Mouse (Mus musculus) brain, adult 2 months (tissue): ENCODE data around the gene Osbpl8.
"Not testable (repeated sequence)": the region's sequence is repeated elsewhere in the genome, so short reads cannot be mapped to it uniquely, and the experiment has no call there.

ENCODE experiments used
- DNase-seq: peaks from one replicate; pipeline ENCODE4 v3.0.0; 2011; ENCODE audit warnings: low read depth, low spot score

The Osbpl8 gene

DNA sequence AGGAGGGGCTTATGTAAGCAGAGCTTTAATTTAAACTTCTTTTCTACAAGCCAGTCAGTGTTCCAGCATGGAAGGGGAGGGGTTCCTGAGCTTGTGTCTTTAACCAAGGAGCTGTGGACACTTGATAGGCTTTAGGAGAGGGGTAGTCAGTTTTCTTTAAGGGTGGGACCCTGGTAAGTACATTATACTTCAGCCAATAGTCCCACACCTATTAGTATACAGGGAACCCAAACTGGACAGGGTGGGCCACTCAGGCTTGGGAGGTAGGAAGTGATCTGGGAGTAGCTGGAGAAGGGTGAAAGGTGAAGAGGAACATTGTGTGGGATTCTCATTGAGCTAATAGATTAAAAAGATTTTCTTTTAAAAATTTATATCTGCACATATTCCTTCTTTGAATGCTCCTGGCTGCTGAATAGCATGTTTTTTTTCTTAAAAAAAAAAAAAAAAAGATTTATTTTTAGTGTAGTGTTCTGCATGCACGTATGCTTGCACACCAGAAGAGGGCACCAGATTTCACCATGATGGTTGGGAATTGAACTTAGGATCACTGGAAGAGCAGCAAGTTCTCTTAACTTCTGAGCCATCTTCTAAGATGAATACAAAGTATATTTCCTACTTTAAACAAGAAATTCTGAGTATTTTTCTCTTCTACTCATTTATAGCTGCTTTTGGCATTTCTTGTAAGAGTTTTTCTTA lies 21.2 kb downstream of the Osbpl8 start:
- peak; percentile 41 for DNase-seq

DNA sequence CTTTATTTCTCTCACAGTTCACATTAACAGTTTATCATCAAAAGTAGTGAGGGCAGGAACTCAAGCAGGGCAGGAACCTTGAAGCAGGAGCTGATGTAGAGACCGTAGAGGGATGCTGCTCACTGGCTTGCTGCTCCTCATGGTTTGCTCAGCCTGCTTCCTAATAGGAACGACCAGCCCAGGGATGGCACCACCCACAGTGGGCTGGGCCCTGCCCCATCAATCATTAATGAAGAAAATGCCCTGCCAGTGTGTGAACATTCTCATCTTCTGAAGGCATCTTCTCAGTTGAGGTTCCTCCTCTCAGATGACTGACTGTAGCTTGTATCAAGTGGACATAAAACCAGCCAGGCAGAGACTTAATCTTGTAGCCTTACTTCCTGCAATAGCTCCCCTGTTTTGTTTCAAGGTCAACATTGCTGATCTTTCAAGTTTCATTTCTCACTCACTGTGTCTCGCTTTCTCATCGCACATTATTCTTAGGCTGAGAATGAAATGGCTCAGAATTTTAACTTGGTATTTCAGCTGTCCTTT lies 24.5 kb downstream of the Osbpl8 start:
- no peak for DNase-seq

DNA sequence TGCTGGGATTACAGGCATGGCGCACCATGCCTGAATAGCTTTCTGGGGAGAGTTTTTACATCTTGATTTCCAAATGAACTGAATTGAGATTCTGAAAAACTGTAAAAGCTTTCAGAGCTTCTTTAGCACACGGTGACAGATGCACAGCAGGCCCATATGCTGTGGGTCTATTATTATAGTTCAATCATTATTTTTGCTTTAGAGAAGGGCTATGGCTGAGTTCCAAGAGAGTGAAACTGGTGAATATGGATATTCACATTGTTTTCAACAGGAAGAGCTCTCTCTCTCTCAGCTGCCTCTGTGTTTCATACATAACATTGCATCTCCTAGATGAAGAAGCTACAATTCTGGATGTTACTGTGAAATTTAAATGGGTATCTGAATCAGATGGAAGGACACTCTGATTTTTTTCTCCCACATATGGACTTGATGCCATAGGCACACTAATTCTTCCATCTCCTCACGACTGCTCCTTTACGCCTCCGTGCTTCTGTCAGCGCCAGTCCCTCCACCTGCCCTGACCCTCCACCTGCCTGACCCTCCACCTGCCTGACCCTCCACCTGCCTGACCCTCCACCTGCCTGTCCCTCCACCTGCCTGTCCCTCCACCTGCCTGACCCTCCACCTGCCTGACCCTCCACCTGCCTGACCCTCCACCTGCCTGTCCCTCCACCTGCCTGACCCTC lies 25.7 kb downstream of the Osbpl8 start:
- DNase-seq, result peak; percentile 94

DNA sequence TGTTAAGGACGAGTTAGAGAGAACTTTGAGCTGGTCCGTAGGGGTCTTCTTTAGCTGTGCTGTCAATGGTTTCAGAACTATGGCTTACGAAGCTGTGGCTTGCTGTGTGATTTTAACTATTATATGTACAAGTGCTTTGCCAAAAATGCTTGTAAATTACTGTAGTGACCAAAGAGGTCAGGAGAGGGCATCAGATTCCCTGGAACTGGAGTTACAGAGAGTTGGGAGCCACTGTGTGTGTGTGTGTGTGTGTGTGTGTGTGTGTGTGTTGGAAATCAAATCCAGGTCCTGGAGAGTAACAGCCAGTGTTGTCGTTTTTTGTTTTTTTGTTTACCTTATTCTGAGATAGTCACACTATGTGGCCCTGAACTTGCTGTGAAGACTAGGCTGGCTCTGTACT lies 29.0 kb downstream of the Osbpl8 start:
- no peak for DNase-seq

DNA sequence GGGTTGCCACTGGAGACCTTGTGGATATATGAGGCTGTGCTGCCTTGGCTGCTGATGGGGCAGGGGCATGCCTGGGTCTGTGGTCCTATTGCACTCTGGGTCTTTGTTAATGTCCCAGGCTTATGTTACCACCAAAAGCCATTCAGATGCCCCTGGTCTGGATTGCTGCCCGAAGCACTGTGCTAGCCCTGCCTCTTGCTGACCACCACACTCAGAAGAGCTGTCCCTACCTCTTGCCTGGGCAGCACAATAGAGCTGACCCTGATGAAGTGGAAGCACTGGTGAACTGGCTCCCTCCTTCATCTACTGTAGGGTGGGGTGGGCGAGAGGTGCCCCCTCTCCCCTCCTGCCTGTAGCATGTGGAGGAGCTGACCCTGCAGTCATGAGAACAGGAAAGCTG lies 31.6 kb downstream of the Osbpl8 start:
- no peak for DNase-seq

DNA sequence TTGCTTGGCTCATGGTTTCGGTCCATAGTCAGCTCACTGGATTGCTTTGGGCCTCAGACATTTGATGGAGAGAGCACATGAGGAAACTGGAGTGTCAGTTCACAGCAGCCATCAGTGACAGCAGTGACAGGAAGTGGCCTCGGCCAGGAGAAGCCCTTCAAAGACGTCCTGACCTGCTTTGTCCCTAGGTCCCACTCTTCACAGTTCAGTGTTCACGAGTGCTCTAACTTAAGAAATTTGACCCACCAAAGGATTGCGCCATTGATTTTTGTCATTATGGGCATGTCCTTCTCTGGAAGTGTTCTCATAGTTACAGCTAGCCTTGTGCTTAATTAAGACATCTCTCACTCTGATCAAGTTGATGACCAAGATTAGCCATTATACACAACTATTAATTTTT lies 34.2 kb downstream of the Osbpl8 start:
- not testable (repeated sequence) for DNase-seq

DNA sequence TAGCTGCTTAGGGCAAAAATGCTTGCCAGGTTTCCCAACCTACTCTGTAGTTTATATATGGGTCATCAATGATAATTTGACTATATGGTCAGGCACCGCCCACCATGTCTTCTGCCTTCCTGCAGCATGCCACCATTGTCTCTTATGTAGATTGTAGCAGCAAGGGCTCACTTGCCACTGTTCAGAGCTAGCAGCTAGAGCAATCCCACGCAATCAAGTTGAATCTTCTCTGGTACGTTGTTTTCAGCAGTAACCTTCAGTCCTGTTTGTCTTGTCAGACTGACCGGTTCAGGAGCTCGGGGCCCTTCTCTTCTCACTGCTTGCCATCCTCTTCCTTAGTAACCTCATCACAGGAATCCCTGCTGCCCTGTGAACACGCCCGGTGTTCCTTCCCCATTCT lies 36.6 kb downstream of the Osbpl8 start:
- DNase-seq, result no peak

DNA sequence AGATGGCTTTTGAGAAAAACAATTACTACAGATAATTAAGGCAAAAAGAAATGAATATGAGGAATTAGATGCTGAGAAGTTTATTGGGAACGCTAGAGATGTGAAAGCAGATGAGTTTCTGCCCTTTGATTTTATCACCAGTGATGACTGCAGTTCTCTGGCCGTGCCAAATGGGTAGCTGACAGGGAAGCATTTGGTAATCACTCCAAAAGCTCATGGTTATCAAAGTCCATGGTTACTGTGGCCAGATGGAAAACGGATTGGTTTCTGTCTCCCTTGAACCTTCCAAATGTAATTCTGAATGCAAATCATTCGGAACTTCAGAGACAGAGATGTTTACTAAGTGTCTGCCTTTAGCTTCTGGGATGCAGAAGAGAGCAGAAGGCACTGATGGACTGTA lies 37.1 kb downstream of the Osbpl8 start:
- no peak for DNase-seq

DNA sequence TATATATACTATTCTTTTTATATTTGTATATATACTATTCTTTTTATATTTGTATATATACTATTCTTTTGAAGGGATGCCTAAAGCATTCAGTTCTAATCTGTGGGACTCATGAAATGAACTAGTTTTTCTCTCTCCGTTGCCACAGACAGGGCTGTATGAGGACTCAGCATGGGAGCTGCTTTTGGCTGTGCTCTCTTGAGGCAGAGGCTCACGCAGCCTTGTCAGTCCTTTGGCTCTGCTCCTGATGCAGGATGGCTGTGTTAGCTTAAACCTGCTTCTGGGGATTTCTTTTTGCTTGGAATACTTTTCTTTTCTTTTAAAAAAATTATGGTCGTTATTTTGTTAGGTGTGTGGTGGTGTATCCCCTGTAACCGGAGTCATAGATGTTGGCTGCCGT lies 39.5 kb downstream of the Osbpl8 start:
- DNase-seq, result peak; percentile 72

DNA sequence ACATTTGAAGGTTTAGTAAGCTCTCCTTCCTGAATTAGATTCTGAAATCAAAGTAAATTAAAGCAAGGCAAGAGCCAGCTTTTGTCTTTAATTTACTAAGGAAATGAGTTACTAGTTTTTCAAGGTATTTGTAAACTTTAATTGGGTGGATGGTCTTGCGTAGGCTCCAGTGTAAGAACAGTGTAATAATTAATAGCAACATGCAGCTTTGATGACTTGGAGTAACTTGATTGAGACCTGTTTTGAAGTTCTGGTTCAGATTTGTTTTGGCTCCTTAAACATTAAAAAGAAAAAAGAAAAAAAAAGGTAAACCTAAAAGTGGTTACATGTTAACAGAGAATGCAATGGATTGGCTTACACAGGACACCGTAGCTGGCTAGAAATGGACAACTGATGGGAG lies 40.9 kb downstream of the Osbpl8 start:
- DNase-seq, result no peak

DNA sequence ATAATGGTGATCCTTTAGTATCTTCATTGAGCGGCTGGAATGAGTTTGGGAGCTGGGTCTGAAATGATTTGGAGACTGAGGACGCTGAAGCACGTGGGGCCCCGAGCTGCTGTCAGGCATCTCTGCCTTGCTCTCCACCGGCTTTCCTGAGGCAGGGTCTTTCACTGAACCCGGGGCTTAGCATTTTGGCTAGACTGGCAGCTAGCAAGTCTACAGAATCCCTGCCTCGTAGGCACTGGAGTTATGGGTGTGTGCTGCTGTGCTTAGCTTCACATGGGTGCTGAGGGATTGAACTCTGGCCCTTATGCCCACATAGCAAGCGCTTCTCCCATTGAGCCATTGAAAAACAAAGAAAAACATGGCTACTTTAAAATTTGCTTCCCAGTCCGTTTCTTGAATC lies 42.8 kb downstream of the Osbpl8 start:
- DNase-seq, result no peak

DNA sequence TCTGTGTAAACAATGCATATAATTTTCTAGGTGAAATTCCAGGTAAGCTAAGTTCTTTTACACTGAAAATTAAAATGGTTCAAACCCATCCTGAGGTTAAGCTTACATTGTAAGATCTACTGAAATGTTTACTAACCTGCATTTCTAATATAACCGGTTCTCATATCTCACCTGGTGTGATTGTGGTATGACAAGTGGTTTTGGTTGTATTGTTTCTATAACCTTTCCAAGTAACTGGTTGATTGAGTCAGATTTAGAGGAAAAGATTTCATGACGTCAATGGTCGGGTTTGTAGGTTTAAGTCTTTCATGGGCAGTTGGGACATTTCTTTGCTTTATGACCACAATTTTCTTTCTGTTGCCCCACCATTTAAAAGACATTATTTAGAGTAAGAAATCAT lies 49.5 kb downstream of the Osbpl8 start:
- no peak for DNase-seq

DNA sequence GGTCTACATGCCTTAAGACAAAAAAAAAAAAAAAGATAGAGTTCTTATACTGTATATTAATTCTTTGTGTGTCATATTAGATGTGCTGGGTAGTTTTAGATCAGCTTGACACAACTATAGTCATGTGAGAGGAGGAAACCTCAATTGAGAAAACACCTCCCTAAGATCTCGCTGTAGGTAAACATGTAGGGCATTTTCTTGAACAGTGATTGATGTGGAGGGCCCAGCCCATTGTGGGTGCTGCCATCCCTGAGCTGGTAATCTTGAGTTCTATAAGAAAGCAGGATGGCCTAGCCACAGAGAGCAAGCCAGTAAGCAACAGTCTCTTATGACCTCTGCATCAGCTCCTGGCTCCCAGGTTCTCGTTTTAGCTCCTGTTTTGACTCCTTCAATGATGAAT lies 50.1 kb downstream of the Osbpl8 start:
- no peak for DNase-seq

DNA sequence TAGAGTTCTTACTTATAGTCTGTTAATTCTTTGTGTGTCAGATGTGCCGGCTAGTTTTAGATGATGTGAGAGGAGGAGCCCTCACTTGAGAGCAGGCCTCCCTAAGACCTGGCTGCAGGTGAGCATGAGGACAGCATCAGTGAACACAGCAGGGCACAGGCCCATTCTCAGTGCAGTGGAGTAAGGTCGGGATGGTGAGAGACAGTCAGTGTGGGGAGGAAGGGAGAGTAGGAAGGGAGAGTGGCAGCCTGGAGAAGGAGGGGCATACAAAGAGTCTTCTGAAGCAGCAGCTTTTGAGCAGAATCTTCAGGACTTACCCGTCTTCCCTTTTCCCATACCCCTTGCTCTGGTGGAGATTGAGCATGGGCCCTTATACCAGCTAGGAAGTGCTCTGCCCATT lies 51.0 kb downstream of the Osbpl8 start:
- DNase-seq, result no peak

DNA sequence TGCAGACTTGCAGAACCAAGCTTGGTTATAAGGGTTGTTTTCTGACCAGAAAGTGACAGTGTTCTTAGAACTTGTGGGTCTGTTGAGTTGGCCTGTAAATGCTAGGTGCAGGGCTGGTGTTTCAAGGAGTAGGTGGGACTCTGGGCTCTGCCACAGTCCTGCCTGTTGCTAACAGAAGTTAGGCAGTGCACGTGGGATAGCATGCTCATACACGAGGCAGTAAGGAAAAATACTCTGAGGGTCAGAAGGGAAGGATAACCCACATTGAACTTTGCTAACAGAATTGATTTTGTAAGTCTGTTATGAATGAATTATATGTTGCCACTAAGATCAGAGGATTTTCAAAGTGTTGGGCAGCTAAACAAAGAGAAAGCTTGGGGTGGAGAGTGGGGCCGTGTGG lies 51.6 kb downstream of the Osbpl8 start:
- no peak for DNase-seq

DNA sequence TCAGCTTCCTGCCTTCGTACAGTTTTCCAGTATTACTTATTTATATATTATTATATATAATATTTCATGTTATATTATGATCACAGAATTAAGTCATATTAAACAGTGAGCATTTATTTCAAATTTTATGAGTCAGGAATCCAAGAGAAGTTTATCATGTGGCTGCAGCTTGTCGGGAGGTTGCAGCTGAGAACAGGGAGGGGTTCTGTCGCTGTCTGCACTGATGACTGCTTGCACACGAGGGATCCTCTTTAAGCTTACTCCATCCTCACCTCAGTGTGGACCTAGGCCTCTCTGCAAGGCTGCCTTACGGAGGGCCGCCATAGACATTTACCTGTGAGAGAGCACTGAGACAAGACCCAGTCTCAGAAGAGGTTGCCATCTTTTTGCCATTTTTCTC lies 58.0 kb downstream of the Osbpl8 start:
- no peak for DNase-seq

DNA sequence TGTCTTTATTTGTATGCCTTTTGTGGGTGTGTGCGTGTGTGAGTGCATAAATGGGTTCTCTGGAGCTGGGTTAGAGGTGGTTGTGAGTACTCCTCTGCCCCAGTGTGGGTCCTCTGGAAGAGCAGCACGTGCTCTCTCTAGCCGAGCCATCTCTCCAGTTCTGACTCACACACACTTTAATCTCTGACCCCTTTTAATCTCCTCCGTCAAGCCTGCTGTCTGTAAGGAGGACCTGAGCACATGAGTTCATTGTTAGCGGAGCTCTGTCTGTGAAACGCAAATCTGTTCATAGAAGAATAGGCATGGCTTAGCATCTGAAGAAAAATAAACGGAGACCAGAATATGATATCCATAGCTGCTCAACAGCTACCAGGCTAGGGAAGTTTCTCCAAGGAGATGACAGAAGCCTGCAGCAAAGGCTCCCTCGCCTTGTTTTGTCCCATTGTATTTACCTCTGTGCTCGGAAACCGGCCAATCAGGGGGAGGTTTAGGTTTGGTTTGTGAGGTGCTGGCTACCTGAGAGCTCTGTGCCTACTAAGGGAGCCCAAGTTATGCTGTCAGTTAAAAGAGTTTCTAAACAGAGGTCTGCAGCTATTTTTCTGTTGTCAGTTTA lies 58.8 kb downstream of the Osbpl8 start:
- DNase-seq, result no peak

DNA sequence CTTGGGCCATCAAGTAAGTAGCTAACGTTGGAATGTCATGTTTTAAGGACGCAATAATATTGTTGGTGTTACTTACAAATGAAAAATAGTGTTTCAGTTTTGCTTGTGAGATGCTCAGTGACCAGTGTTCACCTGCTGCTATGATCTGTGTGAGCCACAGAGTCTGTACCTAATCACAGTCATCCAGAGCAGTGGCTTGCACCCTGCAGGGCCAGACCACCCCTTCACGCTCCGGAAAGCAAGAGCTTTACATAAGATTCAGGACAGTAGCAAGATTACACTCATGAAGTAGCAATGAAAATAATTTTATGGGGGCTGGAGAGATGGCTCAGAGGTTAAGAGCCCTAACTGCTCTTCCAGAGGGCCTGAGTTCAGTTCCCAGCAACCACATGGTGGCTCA lies 60.1 kb downstream of the Osbpl8 start:
- DNase-seq, result no peak

DNA sequence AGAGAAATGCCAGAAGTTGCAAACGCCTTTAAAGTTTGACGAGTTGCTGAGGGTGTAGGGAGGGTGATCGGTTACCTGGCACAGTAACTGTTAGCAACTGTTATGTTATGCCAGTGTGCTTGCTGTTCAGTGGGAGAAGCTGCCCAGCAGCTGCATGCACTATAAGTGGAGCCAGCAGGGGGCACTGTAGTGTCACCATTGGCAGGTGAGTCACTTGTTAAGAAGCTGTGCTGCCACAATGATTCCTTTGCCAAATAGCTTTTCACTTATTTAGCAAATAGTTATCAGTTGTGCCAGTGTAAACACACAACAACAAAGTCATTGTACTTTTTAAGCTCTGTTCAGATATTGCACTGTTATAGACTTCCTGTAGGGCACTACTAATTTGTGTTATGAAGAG lies 62.0 kb downstream of the Osbpl8 start:
- peak; percentile 95 for DNase-seq

DNA sequence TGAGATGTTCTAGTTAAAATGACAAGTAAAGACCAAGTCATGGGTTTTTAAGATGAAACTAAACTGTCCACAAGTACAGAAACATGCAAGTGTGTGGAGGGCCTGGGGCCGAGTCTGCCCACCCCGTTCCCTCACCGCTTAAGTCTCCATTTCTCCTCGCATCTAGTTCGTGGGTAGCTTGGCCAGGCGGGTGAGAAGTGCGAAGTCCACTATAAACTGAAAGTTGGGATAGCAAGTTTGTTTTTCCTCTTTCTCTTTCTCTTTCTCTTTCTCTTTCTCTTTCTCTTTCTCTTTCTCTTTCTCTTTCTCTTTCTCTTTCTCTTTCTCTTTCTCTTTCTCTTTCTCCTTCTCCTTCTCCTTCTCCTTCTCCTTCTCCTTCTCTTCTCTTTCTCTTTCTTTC lies 67.7 kb downstream of the Osbpl8 start:
- DNase-seq, result not testable (repeated sequence)

DNA sequence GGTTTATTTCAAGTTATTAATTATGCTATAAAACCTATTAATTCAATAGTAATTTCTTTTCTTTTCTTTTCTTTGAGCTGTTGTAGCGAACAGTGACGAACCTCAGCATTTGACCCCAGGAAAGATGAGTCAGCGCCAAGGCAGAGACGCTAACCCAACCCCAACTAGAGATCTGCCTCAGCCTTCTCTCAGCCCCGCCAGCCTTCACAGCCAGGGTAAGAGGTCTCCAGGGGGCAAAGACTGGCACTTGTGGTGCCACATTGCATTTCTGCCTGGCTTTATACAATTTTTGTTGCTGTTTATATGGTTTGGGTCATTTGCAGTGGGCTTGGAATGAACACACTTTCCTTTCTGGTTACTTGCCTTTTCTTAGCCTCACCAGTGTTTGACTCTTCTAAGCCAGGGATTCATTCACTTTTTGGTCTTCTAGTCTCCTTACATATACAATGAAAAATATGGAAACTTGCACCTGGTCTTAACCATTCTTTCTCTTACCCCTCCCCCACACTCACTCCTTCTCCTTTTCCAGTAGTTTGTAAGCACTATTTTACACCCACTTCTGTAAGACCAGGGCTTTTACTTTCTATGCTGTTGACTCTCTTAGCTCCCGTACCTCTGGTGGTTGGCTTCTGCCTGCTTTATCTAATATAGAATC lies 69.1 kb downstream of the Osbpl8 start:
- DNase-seq, result no peak
